ENCODE assay signal across 8 mouse cellular contexts in genomic region chr2:181496831-181497547, GRCm38 (mm10). TPM values are rescaled to one million over a fixed set of nuclear protein-coding genes. Genes with fewer than 3 reads are reported as not detected.
A peak's percentile ranks its signal among the peaks of the same experiment; 100 is the strongest.
DNase-seq lines count a peak whose midpoint lies in the region; ATAC-seq lines count a peak whose summit lies in the region.

Tpd52l2 (plus strand) TSS chr2:181497142.

- peak; percentile 99 for DNase-seq in adipocyte (ENCODE audit: low spot score)
- DNase-seq in embryo, embryonic 10 days (ENCODE audit: low spot score) = peak; percentile 100
- DNase-seq in gastrocnemius, postnatal 10 days = peak; percentile 88
- peak; percentile 98 for DNase-seq in induced T-regulatory cell, adult 2 months (ENCODE audit: low read depth)
- DNase-seq in left cerebral cortex, adult 9 months (ENCODE audit: low spot score in 2 of 2) = peak; percentile 88 to 94
- peak; percentile 91 for DNase-seq in right cerebral cortex, postnatal 14 days
- DNase-seq in urinary bladder, postnatal 36 days (ENCODE audit: low spot score in 2 of 2) = peak; percentile 82 to 91

- ATAC-seq in megakaryocyte progenitor cell, adult 5-6 weeks (replicated peaks; ENCODE audit: poor library complexity) = peak; percentile 76

RNA-seq across cellular contexts. Expression of gene Tpd52l2, which starts in this region (rescaled TPM):
- 10 to 100 TPM; 69.9 to 72.9 TPM for total RNA-seq in gastrocnemius, postnatal 10 days (2021)
- total RNA-seq in megakaryocyte progenitor cell, adult 5-6 weeks (2015) = 47.1 and 60.0 TPM in 2 replicates
- total RNA-seq in megakaryocyte progenitor cell, adult 5-6 weeks (2017) = 99.2 and 119 TPM in 2 replicates

Comparison
In these comparisons a context has a peak if more than half of its experiments do, and no peak if none do; other contexts are left out.
1. Peak in every context shown above with its lines: DNase-seq and ATAC-seq.